Mouse (Mus musculus): ENCODE results near the gene Golt1a.
"Not testable (repeated sequence)": the region's sequence is repeated elsewhere in the genome, so short reads cannot be mapped to it uniquely, and the experiment has no call there.

DNA sequence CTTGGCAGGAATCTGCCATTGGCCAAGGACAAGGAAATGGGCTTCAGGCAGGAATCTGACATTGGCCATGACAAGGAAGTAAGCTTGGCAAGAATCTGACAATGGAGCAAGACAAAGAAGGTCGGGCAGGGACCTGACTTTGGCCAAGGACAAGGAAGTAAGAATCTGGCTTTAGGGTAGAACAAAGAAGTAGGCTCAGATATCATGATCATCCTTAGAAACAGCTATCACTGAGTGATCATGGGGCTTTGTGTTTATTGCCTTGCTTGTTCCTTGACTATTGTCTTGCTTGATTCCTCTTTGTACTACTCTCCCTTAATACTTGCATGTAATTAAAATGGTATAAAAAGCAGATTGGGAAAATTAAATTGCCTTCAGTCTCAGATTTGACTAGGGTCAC, 30.8 kb downstream of the Golt1a start:
- not testable (repeated sequence) for TF ChIP-seq CTCF (IDR thresholded peaks at IDR 0.05; ENCODE audit: borderline replicate concordance, extremely low read depth, insufficient read depth, insufficient read length); POLR2A (IDR thresholded peaks at IDR 0.05; ENCODE audit: borderline replicate concordance, extremely low read depth, insufficient read depth, insufficient read length, poor library complexity, severe bottlenecking)
